Comparison of ENCODE assay signal across 13 mouse cellular contexts in the genomic region with DNA sequence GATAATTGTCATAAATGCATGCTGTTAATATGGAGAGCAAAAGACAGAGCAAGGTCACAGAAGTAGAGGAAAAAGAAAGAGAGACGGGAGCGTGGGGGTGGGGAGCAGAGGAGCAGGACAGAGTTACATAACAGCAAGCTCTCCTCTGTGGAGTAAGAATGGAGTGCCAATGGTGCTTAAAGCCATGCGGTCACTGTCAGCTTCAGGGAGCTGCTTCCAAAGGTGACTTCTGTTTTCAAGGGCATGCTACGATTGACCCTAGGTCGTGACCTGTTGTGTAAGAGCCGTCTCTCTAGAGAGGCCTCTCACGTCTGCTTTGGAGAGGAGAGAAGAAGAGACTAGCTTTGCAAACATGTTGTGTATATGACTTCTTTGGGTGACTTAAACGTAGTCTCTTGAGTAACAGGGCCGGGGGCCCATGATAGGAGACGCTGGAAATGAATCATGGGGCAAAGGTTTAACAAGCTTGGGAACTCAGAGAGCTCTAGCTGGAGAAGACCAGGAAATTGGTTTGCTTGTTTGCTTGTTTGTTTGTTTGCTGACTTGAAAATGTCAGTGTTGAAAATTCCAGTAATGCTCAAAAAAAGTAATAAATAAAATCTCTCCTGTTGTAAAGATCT.
DNase-seq lines count a peak whose midpoint lies in the region; ATAC-seq and TF ChIP-seq lines count a peak whose summit lies in the region.
"Had no signal": no experiment of that assay in that cellular context is flagged by ENCODE, and none has a peak within 500 bp of the region (broad histone marks: within the 10 kb centered on the region; RNA-seq: fewer than 3 reads in every experiment).

No protein-coding gene starts in this region.

- DNase-seq in kidney, adult 18-20 months, result peak; percentile 28
- peak; percentile 32 for DNase-seq in adipocyte (ENCODE audit: low spot score)
- peak; percentile 46 for DNase-seq in lung, postnatal 14 days
- DNase-seq in forebrain, embryonic 14.5 days (ENCODE audit: low spot score), result no peak
- DNase-seq in ovary, postnatal 14 days (ENCODE audit: low spot score), result no peak
- DNase-seq: cerebellum, postnatal 36 days had no signal

- no peak overlapping the region for H3K4me3 ChIP-seq in kidney, embryonic 15.5 days (replicated peaks)
- no peak overlapping the region for H3K4me3 ChIP-seq in intestine, postnatal 0 days (ENCODE audit: low read depth, low read length)
- H3K4me3 ChIP-seq in forebrain, embryonic 14.5 days (ENCODE audit: low read depth, low read length), result no peak overlapping the region
- H3K4me3 ChIP-seq: hindbrain, embryonic 12.5 days; lung, embryonic 15.5 days had no signal

- no peak overlapping the region for H3K4me2 ChIP-seq in kidney, embryonic 15.5 days
- H3K4me2 ChIP-seq in intestine, postnatal 0 days (replicated peaks; ENCODE audit: low read depth), result no peak overlapping the region
- no peak overlapping the region for H3K4me2 ChIP-seq in forebrain, embryonic 14.5 days (ENCODE audit: low read length)
- H3K4me2 ChIP-seq: hindbrain, embryonic 12.5 days; lung, embryonic 15.5 days had no signal

- H3K27me3 ChIP-seq in kidney, embryonic 15.5 days, result no peaks in the 10 kb centered on the region
- no peaks in the 10 kb centered on the region for H3K27me3 ChIP-seq in intestine, postnatal 0 days (replicated peaks; ENCODE audit: control insufficient read depth, insufficient read depth, low read length)
- no peaks in the 10 kb centered on the region for H3K27me3 ChIP-seq in forebrain, embryonic 14.5 days (replicated peaks; ENCODE audit: control insufficient read depth, insufficient read depth, low read length)
- H3K27me3 ChIP-seq: CH12.LX; hindbrain, embryonic 12.5 days; lung, embryonic 15.5 days had no signal

- no peak overlapping the region for H3K27ac ChIP-seq in kidney, embryonic 15.5 days
- H3K27ac ChIP-seq in intestine, postnatal 0 days (ENCODE audit: low read depth, low read length), result peak overlapping the region; percentile 64
- H3K27ac ChIP-seq in forebrain, embryonic 14.5 days (ENCODE audit: low read depth, low read length), result no peak overlapping the region
- H3K27ac ChIP-seq: hindbrain, embryonic 12.5 days; lung, embryonic 15.5 days had no signal

- H3K9me3 ChIP-seq in kidney, embryonic 15.5 days (replicated peaks), result no peaks in the 10 kb centered on the region
- no peaks in the 10 kb centered on the region for H3K9me3 ChIP-seq in intestine, postnatal 0 days (ENCODE audit: control insufficient read depth)
- H3K9me3 ChIP-seq in forebrain, embryonic 14.5 days (replicated peaks; ENCODE audit: control insufficient read depth, low read length), result no peaks in the 10 kb centered on the region
- H3K9me3 ChIP-seq: hindbrain, embryonic 12.5 days; lung, embryonic 15.5 days had no signal

- peaks cover 13% of the 10 kb centered on the region for H3K4me1 ChIP-seq in kidney, embryonic 15.5 days
- H3K4me1 ChIP-seq in intestine, postnatal 0 days (replicated peaks; ENCODE audit: control insufficient read depth, insufficient read depth, low read length), result 0 out of 2 replicates have a peak, but pooled peaks cover 7% of the 10 kb centered on the region
- H3K4me1 ChIP-seq in forebrain, embryonic 14.5 days (ENCODE audit: control insufficient read depth, insufficient read depth, low read length), result peaks cover 17% of the 10 kb centered on the region

- no peak overlapping the region for H3K9ac ChIP-seq in kidney, embryonic 15.5 days
- no peak overlapping the region for H3K9ac ChIP-seq in intestine, postnatal 0 days (ENCODE audit: low read depth, low read length)
- no peak overlapping the region for H3K9ac ChIP-seq in forebrain, embryonic 14.5 days (ENCODE audit: low read length)
- H3K9ac ChIP-seq: hindbrain, embryonic 12.5 days; lung, embryonic 15.5 days had no signal

- H3K36me3 ChIP-seq in kidney, embryonic 15.5 days, result no peaks in the 10 kb centered on the region
- H3K36me3 ChIP-seq in intestine, postnatal 0 days (ENCODE audit: control insufficient read depth, insufficient read depth), result no peaks in the 10 kb centered on the region
- H3K36me3 ChIP-seq in forebrain, embryonic 14.5 days (ENCODE audit: control insufficient read depth, insufficient read depth, low read length), result no peaks in the 10 kb centered on the region
- H3K36me3 ChIP-seq: hindbrain, embryonic 12.5 days; lung, embryonic 15.5 days had no signal

- ATAC-seq in kidney, embryonic 15.5 days (replicated peaks; ENCODE audit: low FRiP score), result no peak
- peak; percentile 83 for ATAC-seq in intestine, postnatal 0 days
- no peak for ATAC-seq in forebrain, embryonic 14.5 days
- ATAC-seq: forebrain, embryonic 16.5 days; midbrain, embryonic 16.5 days had no signal

- no peak for TF ChIP-seq CTCF in intestine, postnatal 0 days (IDR thresholded peaks at IDR 0.05; ENCODE audit: low read depth)

- WGBS in kidney, embryonic 15.5 days, result 61% methylated on average over 10 of the region's 10 CpGs
- WGBS in intestine, postnatal 0 days, result 53% methylated on average over 10 of the region's 10 CpGs
- 86% methylated on average over 10 of the region's 10 CpGs for WGBS in forebrain, embryonic 14.5 days

Comparison
In these comparisons a context has a peak if more than half of its experiments do, and no peak if none do; other contexts are left out.
1. DNase-seq: peak in kidney, adult 18-20 months (single experiment), adipocyte (single experiment) and lung, postnatal 14 days (single experiment); none in forebrain, embryonic 14.5 days (single experiment) and ovary, postnatal 14 days (single experiment).